Mouse (Mus musculus) lung, embryonic 16.5 days (tissue): ENCODE measurements around the gene Osbpl11. TPM values are rescaled to one million over a fixed set of nuclear protein-coding genes. Genes with fewer than 3 reads are reported as not detected.

Experiments
- polyA plus RNA-seq: library from polyadenylated mRNA; unstranded; fragments of >200 nt; fragmentation: Nextera tagmentation; extraction: Ambion mirVana; gene quantifications from 2 replicates; pipeline ENCODE4 v1.2.1, GENCODE M21; 2015

Gene Osbpl11
- polyA plus RNA-seq, 1 experiment from 2014 or later: 14.9 TPM

Other genes starting within 250 kb of the Osbpl11 start
- gene Iqcg, start 128.9 kb upstream of the Osbpl11 start, polyA plus RNA-seq: 6.4 and 7.2 TPM in 2 replicates
- 895 and 1,004 TPM in 2 replicates for gene Rpl35a, start 128.6 kb upstream of the Osbpl11 start, polyA plus RNA-seq
- gene Lmln, start 122.5 kb upstream of the Osbpl11 start, polyA plus RNA-seq: 2.7 and 4.0 TPM in 2 replicates
- gene Snx4, start 66.4 kb downstream of the Osbpl11 start, polyA plus RNA-seq: 127 and 135 TPM in 2 replicates
- 52.5 and 57.2 TPM in 2 replicates for gene Zfp148, start 195.8 kb downstream of the Osbpl11 start, polyA plus RNA-seq